Mouse (Mus musculus): ENCODE data around the gene Git2. TPM values are rescaled to one million over a fixed set of nuclear protein-coding genes. Genes with fewer than 3 reads are reported as not detected.

Gene Git2
- total and polyA plus RNA-seq, 3 experiments = 24.0 to 71.7 (median 64.9) TPM

DNA sequence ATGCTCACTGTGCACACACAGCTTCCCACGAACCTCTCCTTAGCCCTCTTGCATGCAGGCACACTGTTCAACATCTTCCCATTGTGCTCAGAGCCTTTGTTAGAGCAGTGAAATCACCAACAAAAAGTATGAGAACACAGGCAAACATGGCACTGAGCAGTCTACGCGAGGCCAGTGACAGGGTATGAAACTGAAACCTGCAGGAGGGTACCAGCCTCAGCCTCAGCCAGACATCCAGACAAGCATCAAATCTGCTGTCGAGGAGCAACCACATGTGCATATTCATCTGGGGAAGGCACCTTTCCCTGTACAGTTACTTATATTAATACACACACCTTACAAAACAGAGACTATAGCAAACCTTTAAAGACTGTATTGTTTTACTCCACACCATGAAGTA lies 28.4 kb downstream of the Git2 start:
- H3K27me3 ChIP-seq (ENCODE audit: control insufficient read depth in 1 of 2, insufficient read depth in 2 of 2, low read length in 2 of 2) = no peaks in the 10 kb centered on the region
- no peak overlapping the region for H3K9ac ChIP-seq (ENCODE audit: control insufficient read depth, low read depth, low read length, poor library complexity, severe bottlenecking)
- H3K79me2 ChIP-seq (ENCODE audit: control insufficient read depth, insufficient read depth, low read length, poor library complexity) = no peaks in the 10 kb centered on the region
- peaks cover 0 to 11% of the 10 kb centered on the region in 2 experiments; a peak in 3 of 4 replicates for H3K36me3 ChIP-seq (ENCODE audit: control insufficient read depth in 1 of 2, insufficient read depth in 2 of 2, low read length in 2 of 2)
- TF ChIP-seq MAZ (IDR thresholded peaks at IDR 0.05; ENCODE audit: low read depth, low read length) (no peak), ZC3H11A (IDR thresholded peaks at IDR 0.05; ENCODE audit: low read depth, low read length) (no peak)
- H3K4me1 ChIP-seq (ENCODE audit: control insufficient read depth in 1 of 2, insufficient read depth in 2 of 2, low read length in 2 of 2) = no peaks in the 10 kb centered on the region
- no peaks in the 10 kb centered on the region for H3K9me3 ChIP-seq (replicated peaks; ENCODE audit: insufficient read depth, low read length)
- H3K4me3 ChIP-seq (ENCODE audit: control insufficient read depth in 1 of 2, insufficient read depth in 1 of 2, low read depth in 2 of 2, low read length in 2 of 2) = no peak overlapping the region
- DNase-seq (ENCODE audit: low read depth, low spot score) = no peak
- H3K27ac ChIP-seq (ENCODE audit: control insufficient read depth, low read depth, low read length) = no peak overlapping the region

DNA sequence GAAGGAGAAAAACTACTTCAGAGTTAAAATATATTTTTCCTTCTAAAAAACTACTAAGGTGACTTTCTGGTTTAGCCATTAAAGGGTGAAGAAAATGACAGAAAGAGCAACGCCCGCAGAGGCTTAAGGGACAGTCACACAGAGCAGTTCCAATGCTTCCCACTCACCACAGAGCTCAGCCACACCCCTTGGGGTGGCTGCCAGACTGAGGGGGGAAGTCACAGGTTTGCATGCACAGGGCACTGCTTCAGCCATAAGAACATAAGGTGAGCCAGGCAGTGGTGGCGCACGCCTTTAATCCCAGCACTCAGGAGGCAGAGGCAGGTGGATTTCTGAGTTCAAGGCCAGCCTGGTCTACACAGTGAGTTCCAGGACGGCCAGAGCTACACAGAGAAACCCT lies 29.7 kb downstream of the Git2 start:
- peak; percentile 78 for DNase-seq (ENCODE audit: low read depth, low spot score)
- Histone ChIP-seq H3K36me3 (ENCODE audit: control insufficient read depth in 1 of 2, insufficient read depth in 2 of 2, low read length in 2 of 2) (peaks cover 0 to 15% of the 10 kb centered on the region in 2 experiments; a peak in 3 of 4 replicates), H3K9ac (ENCODE audit: control insufficient read depth, low read depth, low read length, poor library complexity, severe bottlenecking) (no peak overlapping the region), H3K27ac (ENCODE audit: control insufficient read depth, low read depth, low read length) (no peak overlapping the region), H3K4me1 (ENCODE audit: control insufficient read depth in 1 of 2, insufficient read depth in 2 of 2, low read length in 2 of 2) (no peaks in the 10 kb centered on the region), H3K27me3 (ENCODE audit: control insufficient read depth in 1 of 2, insufficient read depth in 2 of 2, low read length in 2 of 2) (no peaks in the 10 kb centered on the region), H3K9me3 (replicated peaks; ENCODE audit: insufficient read depth, low read length) (no peaks in the 10 kb centered on the region), H3K79me2 (ENCODE audit: control insufficient read depth, insufficient read depth, low read length, poor library complexity) (no peaks in the 10 kb centered on the region), H3K4me3 (ENCODE audit: control insufficient read depth in 1 of 2, insufficient read depth in 1 of 2, low read depth in 2 of 2, low read length in 2 of 2) (no peak overlapping the region)
- TF ChIP-seq MEF2A (IDR thresholded peaks at IDR 0.05; ENCODE audit: extremely low read depth, insufficient replicate concordance, low read depth, low read length, poor library complexity, severe bottlenecking) (no peak), MAFK (IDR thresholded peaks at IDR 0.05; ENCODE audit: borderline replicate concordance, low read depth, low read length) (no peak), USF2 (IDR thresholded peaks at IDR 0.05; ENCODE audit: borderline replicate concordance in 1 of 2, insufficient read depth in 1 of 2, low read depth in 1 of 2, low read length in 2 of 2) (no peak), UBTF (IDR thresholded peaks at IDR 0.05; ENCODE audit: borderline replicate concordance, insufficient read depth, low read depth, low read length) (no peak), ETS1 (IDR thresholded peaks at IDR 0.05; ENCODE audit: low read depth, low read length) (no peak), GABPA (IDR thresholded peaks at IDR 0.05; ENCODE audit: low read depth, low read length) (no peak), MAZ (IDR thresholded peaks at IDR 0.05; ENCODE audit: low read depth, low read length) (no peak), NRF1 (IDR thresholded peaks at IDR 0.05; ENCODE audit: insufficient read depth, low read depth, low read length, poor library complexity, severe bottlenecking) (no peak), CHD1 (IDR thresholded peaks at IDR 0.05; ENCODE audit: low read depth, low read length) (no peak), EP300 (IDR thresholded peaks at IDR 0.05; ENCODE audit: low read depth in 1 of 2, low read length in 2 of 2) (no peak), ZC3H11A (IDR thresholded peaks at IDR 0.05; ENCODE audit: low read depth, low read length) (no peak), MXI1 (IDR thresholded peaks at IDR 0.05; ENCODE audit: low read depth, low read length) (no peak), TAL1 (IDR thresholded peaks at IDR 0.05; ENCODE audit: low read length) (no peak), ELF1 (IDR thresholded peaks at IDR 0.05; ENCODE audit: low read depth, low read length) (no peak)
